In the genomic region with DNA sequence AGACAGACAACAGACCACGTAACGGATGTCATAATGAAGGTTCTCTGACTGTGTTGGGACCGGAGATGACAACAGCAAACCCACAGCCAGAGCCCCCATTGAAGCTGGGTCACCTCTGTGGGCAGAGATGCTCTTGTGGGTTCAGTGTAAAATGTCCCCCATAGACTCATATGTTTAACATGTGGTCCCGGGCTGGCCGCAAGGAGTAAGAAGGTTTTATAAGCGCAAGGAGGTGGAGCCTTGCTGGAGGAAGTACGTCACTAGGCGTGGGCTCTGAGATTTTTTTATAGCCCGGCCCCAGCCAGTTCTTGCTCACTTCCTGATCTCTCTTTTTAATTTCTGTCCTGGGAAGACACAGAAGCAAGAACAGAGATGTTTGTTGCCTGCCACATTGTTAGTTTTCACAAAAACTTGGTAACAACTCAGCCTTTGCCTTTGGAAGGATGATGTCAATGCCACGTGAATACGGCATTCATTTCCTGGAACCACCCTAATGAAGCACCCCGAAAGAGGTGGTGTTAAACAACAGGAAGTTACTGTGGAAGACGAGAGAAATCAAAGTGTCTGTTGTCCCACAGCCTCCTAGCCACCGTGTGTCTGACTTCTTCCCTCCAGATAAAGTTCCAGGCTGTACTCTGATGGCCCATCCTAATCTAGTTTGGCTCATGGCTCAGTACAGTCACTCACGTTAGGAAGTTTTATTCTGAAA, we compare ENCODE assay signal across 17 mouse cellular contexts.
A peak's percentile ranks its signal among the peaks of the same experiment; 100 is the strongest.
DNase-seq lines count a peak whose midpoint lies in the region; ATAC-seq lines count a peak whose summit lies in the region.
"Had no signal": no experiment of that assay in that cellular context is flagged by ENCODE, and none has a peak within 500 bp of the region (broad histone marks: within the 10 kb centered on the region; RNA-seq: fewer than 3 reads in every experiment).

No protein-coding gene starts in this region.

- no peaks in the 10 kb centered on the region for H3K9me3 ChIP-seq in midbrain, embryonic 10.5 days (replicated peaks)
- no peaks in the 10 kb centered on the region for H3K9me3 ChIP-seq in midbrain, embryonic 11.5 days (ENCODE audit: control insufficient read depth, low read length)
- H3K9me3 ChIP-seq in neural tube, embryonic 15.5 days (replicated peaks): no peaks in the 10 kb centered on the region
- H3K9me3 ChIP-seq: heart, embryonic 10.5 days had no signal

- ATAC-seq in midbrain, embryonic 11.5 days (ENCODE audit: low FRiP score): no peak; the same call in 1 of the 2 replicates
- ATAC-seq in activated CD4-positive, CD25-positive, alpha-beta regulatory T cell, adult 4 months: peak; percentile 72
- ATAC-seq in megakaryocyte progenitor cell, adult 5-6 weeks (replicated peaks; ENCODE audit: poor library complexity): 0 out of 2 replicates have a peak, but pooled peaks have one; percentile 23
- 0 out of 2 replicates have a peak, but pooled peaks have one; percentile 14 for ATAC-seq in neural tube, embryonic 15.5 days (ENCODE audit: low FRiP score)

- H3K9ac ChIP-seq in midbrain, embryonic 11.5 days (ENCODE audit: low read length): no peak overlapping the region
- no peak overlapping the region for H3K9ac ChIP-seq in neural tube, embryonic 15.5 days (replicated peaks)
- H3K9ac ChIP-seq: lung, embryonic 14.5 days had no signal

- peaks cover 41% of the 10 kb centered on the region for H3K4me1 ChIP-seq in midbrain, embryonic 10.5 days
- H3K4me1 ChIP-seq in midbrain, embryonic 11.5 days (ENCODE audit: control insufficient read depth, insufficient read depth, low read length): peaks cover 17% of the 10 kb centered on the region
- H3K4me1 ChIP-seq in neural tube, embryonic 15.5 days: peaks cover 11% of the 10 kb centered on the region

- H3K4me2 ChIP-seq in midbrain, embryonic 11.5 days: no peak overlapping the region
- no peak overlapping the region for H3K4me2 ChIP-seq in neural tube, embryonic 15.5 days
- H3K4me2 ChIP-seq: liver, embryonic 11.5 days; lung, embryonic 14.5 days had no signal

- peak overlapping the region; percentile 77 for H3K27ac ChIP-seq in midbrain, embryonic 10.5 days (replicated peaks)
- no peak overlapping the region for H3K27ac ChIP-seq in midbrain, embryonic 11.5 days (ENCODE audit: low read depth, low read length)
- H3K27ac ChIP-seq in neural tube, embryonic 15.5 days (replicated peaks): no peak overlapping the region
- H3K27ac ChIP-seq: heart, embryonic 10.5 days had no signal

- 84% methylated on average over 15 of the region's 15 CpGs for WGBS in midbrain, embryonic 10.5 days
- WGBS in midbrain, embryonic 11.5 days: 80% methylated on average over 15 of the region's 15 CpGs
- WGBS in neural tube, embryonic 15.5 days: 81% methylated on average over 15 of the region's 15 CpGs

- H3K4me3 ChIP-seq in midbrain, embryonic 10.5 days: no peak overlapping the region
- H3K4me3 ChIP-seq in midbrain, embryonic 11.5 days (ENCODE audit: low read depth, low read length): no peak overlapping the region
- no peak overlapping the region for H3K4me3 ChIP-seq in neural tube, embryonic 15.5 days (replicated peaks)
- H3K4me3 ChIP-seq: erythroblast, embryonic 14.5 days; heart, embryonic 10.5 days had no signal

- no peaks in the 10 kb centered on the region for H3K36me3 ChIP-seq in midbrain, embryonic 10.5 days
- H3K36me3 ChIP-seq in midbrain, embryonic 11.5 days (ENCODE audit: control insufficient read depth, insufficient read depth, low read length): no peaks in the 10 kb centered on the region
- no peaks in the 10 kb centered on the region for H3K36me3 ChIP-seq in neural tube, embryonic 15.5 days
- H3K36me3 ChIP-seq: heart, embryonic 10.5 days had no signal

- no peak for DNase-seq in midbrain, embryonic 10.5 days (ENCODE audit: low spot score)
- DNase-seq in midbrain, embryonic 11.5 days (ENCODE audit: low spot score, missing footprints): no peak
- DNase-seq in embryo, embryonic 11 days: no peak
- DNase-seq in kidney, postnatal 10 days: no peak
- DNase-seq: adrenal gland, postnatal 25 days; cerebellum, adult 9-11 months; gastrocnemius, postnatal 25 days; kidney, adult 18-20 months; left cerebral cortex, postnatal 4 days; lung, embryonic 14.5 days; thymus, postnatal 25 days had no signal

- H3K27me3 ChIP-seq in midbrain, embryonic 10.5 days (ENCODE audit: low read depth, poor library complexity, severe bottlenecking): peaks cover 19% of the 10 kb centered on the region; the same call in 1 of the 2 replicates
- H3K27me3 ChIP-seq in midbrain, embryonic 11.5 days (ENCODE audit: control insufficient read depth, insufficient read depth, low read length): no peaks in the 10 kb centered on the region
- no peaks in the 10 kb centered on the region for H3K27me3 ChIP-seq in neural tube, embryonic 15.5 days (replicated peaks)
